Mouse (Mus musculus): Measurements from ENCODE around the gene Itm2b.

DNA sequence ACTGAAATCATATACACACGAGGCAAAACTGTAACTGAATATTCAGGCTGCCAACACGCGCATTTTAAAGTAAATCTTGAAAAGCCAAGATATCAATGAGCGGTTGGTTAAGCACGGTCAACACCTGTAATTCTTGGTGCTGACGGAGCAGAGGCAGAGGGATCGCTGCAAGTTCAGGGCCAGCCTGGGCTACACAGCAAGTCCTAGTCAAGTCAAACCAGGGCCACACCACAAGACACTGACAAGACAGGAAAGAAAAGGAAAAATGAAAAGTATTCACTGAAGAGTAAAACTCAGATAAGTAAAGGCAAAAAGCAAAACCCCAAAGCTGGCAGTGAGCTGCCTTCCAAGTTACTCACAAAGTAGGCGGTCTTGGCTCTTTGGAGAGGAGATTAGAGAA, 9.6 kb downstream of the Itm2b start:
- TF ChIP-seq POLR2A (IDR thresholded peaks at IDR 0.05; ENCODE audit: extremely low read depth, insufficient read depth, low read length), result no peak
- TF ChIP-seq CTCF (IDR thresholded peaks at IDR 0.05; ENCODE audit: extremely low read depth, insufficient read depth, low read length), result no peak

All from cortical plate, adult 2 months (tissue).